Mouse (Mus musculus) cerebellum, adult 2 months (tissue): Measurements from ENCODE around the gene Asb1. TPM values are rescaled to one million over a fixed set of nuclear protein-coding genes. Genes with fewer than 3 reads are reported as not detected.

Source experiments
- DNase-seq, 2 experiments: peaks; one replicate each; pipeline ENCODE4 v3.0.0; 2021
- H3K27ac ChIP-seq: fragments of 200-500 bp; 2 replicates; pipeline ENCODE4 v1.5.1; 2012; ENCODE audit warnings: low read length, control low read depth, inconsistent platforms; ENCODE audit not compliant: insufficient read depth
- H3K27me3 ChIP-seq: fragments of 200-500 bp; 2 replicates; pipeline ENCODE4 v1.6.1; 2012; ENCODE audit warnings: inconsistent platforms, mild to moderate bottlenecking, low read length, moderate library complexity; ENCODE audit not compliant: control insufficient read depth, insufficient read depth
- H3K4me1 ChIP-seq: fragments of 200-500 bp; 2 replicates; pipeline ENCODE4 v1.6.1; 2011; ENCODE audit warnings: low read length; ENCODE audit not compliant: control insufficient read depth, insufficient read depth
- H3K4me3 ChIP-seq: fragments of 200-500 bp; replicated peaks from 2 replicates; pipeline ENCODE3; 2011; ENCODE audit warnings: mild to moderate bottlenecking, low read depth, low read length, control low read depth; ENCODE audit not compliant: insufficient read depth
- CTCF ChIP-seq: fragments of 200-500 bp; IDR thresholded peaks from 2 replicates; pipeline ENCODE4 v1.5.1; 2011; ENCODE audit warnings: low read depth, mild to moderate bottlenecking, control low read depth, low read length, moderate library complexity, borderline replicate concordance; ENCODE audit not compliant: insufficient read depth
- POLR2A ChIP-seq: fragments of 200-500 bp; IDR thresholded peaks from 2 replicates; pipeline ENCODE4 v1.6.1; 2011; ENCODE audit warnings: low read length, control low read depth, borderline replicate concordance; ENCODE audit not compliant: insufficient read depth
- WGBS: fragments of 180-500 bp; shearing (Covaris S2); methylation state at CpG from one replicate; pipeline ENCODE4 v1.1.7; 2018; 5-methylcytosine and 5-hydroxymethylcytosine counted together
- polyA plus RNA-seq: library from polyadenylated mRNA; depleted of rRNA; stranded (reverse); fragments of >200 nt; gene quantifications from 2 replicates; pipeline ENCODE4 v1.2.3, GENCODE M21; 2012

Asb1 gene
- polyA plus RNA-seq, 1 experiment, result 17.2 TPM

DNA sequence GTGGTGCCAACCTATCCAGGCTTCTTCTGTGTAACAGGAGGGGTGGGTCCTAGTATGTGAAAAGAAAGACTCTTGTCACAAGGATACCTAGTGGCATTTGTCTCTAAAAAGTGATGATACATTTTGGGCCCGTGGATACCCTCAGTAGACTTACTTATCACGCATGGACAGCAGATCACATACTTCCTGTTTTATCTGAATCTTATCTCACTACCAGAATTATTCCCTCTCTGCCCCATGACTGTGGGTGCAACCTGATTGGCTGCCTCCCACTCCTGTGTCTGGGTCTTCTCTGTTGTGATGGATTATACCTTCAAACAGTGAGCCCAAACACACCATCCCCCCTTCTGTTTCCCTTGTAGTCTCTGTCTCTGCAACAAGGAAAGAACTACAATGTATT lies 40.2 kb downstream of the Asb1 start:
- Histone ChIP-seq H3K27ac (no peak overlapping the region), H3K27me3 (no peaks in the 10 kb centered on the region), H3K4me1 (no peaks in the 10 kb centered on the region; the same call in 1 of the 2 replicates), H3K4me3 (no peak overlapping the region)
- no peak for DNase-seq
- TF ChIP-seq POLR2A (no peak), CTCF (no peak)
- WGBS, result 91% methylated on average over 2 of the region's 2 CpGs

GRCm38 (mm10) chr1:91581206-91581605 lies 40.9 kb downstream of the Asb1 start:
- no peak for DNase-seq
- no peak for TF ChIP-seq CTCF
- no peak for TF ChIP-seq POLR2A
- H3K27ac ChIP-seq, result no peak overlapping the region
- H3K4me3 ChIP-seq, result no peak overlapping the region
- H3K4me1 ChIP-seq, result no peaks in the 10 kb centered on the region; the same call in 1 of the 2 replicates
- no peaks in the 10 kb centered on the region for H3K27me3 ChIP-seq
- WGBS, result 51% methylated on average over 2 of the region's 2 CpGs

DNA sequence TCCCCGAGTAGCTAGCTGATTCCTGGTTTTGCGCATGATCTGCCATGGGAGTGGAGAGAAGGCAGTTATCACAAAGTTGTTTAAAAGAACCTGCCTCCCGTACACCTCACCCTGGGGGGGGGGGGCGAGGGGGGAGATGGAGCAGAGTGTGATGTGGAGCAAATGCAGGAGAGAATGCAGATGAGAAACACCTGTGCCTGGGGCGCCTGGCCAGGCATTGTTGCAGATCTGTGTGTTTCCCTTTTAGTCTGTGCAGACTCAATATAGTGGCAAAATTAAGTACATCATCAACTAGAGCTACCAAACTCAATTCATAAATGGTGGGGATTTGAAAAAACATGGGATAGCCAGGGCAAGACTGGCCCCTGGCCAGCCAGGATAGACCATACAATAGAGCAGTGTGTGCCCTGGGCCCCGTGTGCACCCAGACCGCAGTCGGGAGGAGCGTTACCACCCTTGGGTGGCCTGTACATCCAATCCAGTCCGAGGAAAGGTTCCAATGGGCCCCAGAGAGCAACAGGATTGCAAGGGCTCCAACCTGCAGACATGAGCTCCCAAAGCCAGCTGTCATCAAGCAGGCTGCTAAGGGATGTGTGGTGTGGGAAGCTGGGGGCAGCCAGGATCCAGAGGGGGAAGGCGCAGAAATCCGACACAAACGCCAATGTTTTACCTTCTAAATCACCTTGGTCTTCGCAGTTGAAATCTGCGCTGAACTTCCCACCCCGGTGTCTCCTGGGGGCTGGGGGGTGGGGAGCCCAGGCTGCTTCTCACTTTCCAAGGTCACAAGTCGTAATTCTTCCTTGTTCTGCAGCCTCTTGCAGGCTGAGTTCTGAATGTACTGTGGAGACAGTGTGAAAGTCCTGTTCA lies 44.9 kb downstream of the Asb1 start:
- Histone ChIP-seq H3K27ac (no peak overlapping the region), H3K27me3 (no peaks in the 10 kb centered on the region), H3K4me1 (no peaks in the 10 kb centered on the region), H3K4me3 (no peak overlapping the region)
- 82% methylated on average over 17 of the region's 17 CpGs for WGBS
- TF ChIP-seq POLR2A (no peak), CTCF (no peak)
- DNase-seq, result no peak

DNA sequence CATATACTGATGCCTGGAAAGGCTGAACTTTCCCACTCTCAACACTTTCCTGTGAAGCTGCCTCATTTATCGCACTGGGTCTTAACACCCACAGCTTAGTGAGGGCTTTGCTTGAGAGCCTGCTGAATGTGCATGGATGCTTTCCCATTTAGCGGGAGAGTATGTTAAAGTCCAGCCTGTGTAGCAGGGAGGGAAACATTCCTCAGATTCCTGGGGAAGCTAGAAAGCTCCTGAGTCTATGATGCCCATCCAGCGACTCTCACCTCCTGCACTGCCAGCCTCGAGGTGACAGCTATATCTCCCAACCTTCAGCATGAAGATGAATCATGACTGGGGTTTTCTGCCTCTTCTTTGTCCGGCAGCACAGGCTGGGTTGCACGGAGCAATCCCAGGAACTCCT lies 49.4 kb downstream of the Asb1 start:
- no peaks in the 10 kb centered on the region for H3K27me3 ChIP-seq
- no peak for TF ChIP-seq CTCF
- TF ChIP-seq POLR2A, result no peak
- 74% methylated on average over 6 of the region's 6 CpGs for WGBS
- H3K27ac ChIP-seq, result no peak overlapping the region
- H3K4me1 ChIP-seq, result no peaks in the 10 kb centered on the region
- no peak for DNase-seq
- H3K4me3 ChIP-seq, result no peak overlapping the region

- no peaks in the 10 kb centered on the region for H3K27me3 ChIP-seq
- no peak overlapping the region for H3K27ac ChIP-seq
- no peak for DNase-seq
- H3K4me3 ChIP-seq, result no peak overlapping the region
- H3K4me1 ChIP-seq, result no peaks in the 10 kb centered on the region
- TF ChIP-seq CTCF, result no peak
- WGBS, result 88% methylated on average over 9 of the region's 9 CpGs
These were observed 55.2 kb downstream of the Asb1 start for GRCm38 (mm10) chr1:91595521-91596020.

DNA sequence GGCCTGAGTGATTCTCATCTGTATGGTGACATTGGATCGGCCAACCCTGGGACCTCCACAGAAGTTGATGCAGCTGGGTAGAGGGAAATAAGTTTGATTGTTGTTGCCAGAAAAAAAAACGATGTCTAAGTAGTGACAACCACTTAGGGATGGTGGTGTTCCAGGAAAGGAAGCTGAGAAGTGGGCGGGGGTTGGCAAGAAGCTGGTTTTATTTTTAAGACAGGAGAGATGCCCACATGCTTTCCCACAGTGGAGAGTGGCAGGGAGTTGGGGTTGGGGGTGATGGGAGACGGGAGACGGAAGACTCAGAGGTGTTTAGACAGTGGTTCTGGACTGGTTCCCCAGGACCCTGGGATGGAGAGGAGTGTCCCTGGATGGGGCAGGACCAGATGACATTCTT lies 57.3 kb downstream of the Asb1 start:
- DNase-seq, result no peak
- Histone ChIP-seq H3K4me1 (0 out of 2 replicates have a peak, but pooled peaks cover 3% of the 10 kb centered on the region), H3K27me3 (no peaks in the 10 kb centered on the region), H3K4me3 (no peak overlapping the region), H3K27ac (no peak overlapping the region)
- TF ChIP-seq CTCF (no peak), POLR2A (no peak)
- 72% methylated on average over 5 of the region's 5 CpGs for WGBS

DNA sequence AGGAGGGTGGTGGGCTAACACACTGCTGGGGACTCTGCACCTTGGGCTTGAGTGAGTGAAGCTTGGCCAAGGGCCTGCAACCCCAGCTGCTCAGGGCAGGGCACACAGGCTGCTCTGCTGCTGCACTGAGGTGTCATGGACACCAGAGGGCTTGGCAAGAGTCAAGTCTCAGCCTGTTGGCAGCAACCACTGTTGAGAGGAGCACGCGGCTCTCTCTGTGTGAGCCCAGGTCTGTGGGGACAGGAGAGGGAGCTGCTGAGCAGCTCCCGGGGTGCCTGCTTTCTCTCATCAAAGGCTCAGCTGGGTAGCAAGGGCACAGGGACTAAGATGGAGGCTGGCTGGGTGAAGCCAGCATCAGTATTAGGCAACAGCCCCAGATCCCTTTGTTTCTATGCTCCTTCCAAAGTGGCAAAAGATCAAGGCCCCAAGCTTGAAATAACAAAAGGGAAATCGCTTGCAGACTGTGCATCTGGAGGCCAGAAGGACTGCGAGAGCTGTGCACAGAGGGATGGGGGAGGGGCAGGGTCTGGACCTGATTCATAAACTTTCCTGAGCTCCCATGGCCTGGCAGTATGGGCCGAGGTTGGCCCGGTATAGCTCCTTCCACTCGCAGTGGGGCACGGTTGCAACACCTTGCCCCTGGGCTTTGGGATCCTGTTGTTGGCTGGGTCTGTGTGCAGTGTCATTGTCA lies 60.5 kb downstream of the Asb1 start:
- no peak overlapping the region for H3K27ac ChIP-seq
- no peak for TF ChIP-seq POLR2A
- TF ChIP-seq CTCF, result 0 out of 2 replicates have a peak, but pooled peaks have one; percentile 34
- no peaks in the 10 kb centered on the region for H3K27me3 ChIP-seq
- 0 out of 2 replicates have a peak, but pooled peaks cover 3% of the 10 kb centered on the region for H3K4me1 ChIP-seq
- WGBS, result 24% methylated on average over 9 of the region's 9 CpGs
- no peak overlapping the region for H3K4me3 ChIP-seq
- peak; percentile 23 to 37 for DNase-seq
